Mouse (Mus musculus) lung, adult 2 months (tissue): Measurements from ENCODE around the gene Cpvl.

Experiments used
- CTCF ChIP-seq: fragments of 200-500 bp; IDR thresholded peaks from 2 replicates; pipeline ENCODE4 v1.5.1; 2011; ENCODE audit warnings: mild to moderate bottlenecking, low read length, control low read depth; ENCODE audit not compliant: insufficient read depth
- POLR2A ChIP-seq: fragments of 200-500 bp; IDR thresholded peaks from 2 replicates; pipeline ENCODE4 v1.6.1; 2011; ENCODE audit warnings: low read depth, mild to moderate bottlenecking, control low read depth, low read length, borderline replicate concordance; ENCODE audit errors: extremely low read depth

DNA sequence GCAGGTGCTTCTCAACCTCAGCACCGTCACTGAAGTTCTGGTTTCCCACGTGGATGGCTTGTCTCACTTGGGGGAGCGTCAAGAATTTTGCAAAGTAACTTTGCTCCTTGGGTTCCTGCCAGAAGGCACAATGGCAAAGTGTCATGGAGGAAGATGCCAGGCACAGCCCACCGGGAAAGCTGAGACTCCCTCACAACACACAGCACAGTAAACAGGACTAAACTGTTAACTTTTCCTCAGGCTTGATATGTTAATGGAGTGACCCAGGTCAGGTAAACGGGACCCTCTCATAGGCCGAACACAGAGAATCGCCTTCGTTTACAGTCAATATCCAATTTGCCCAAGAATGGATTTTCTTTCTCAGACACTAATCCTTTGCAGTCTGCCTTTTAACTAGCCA lies 53.3 kb downstream of the Cpvl start:
- TF ChIP-seq POLR2A, result no peak
- TF ChIP-seq CTCF, result no peak
